Mouse (Mus musculus) neural tube, embryonic 11.5 days (tissue): ENCODE results near the gene Bola3. TPM values are rescaled to one million over a fixed set of nuclear protein-coding genes. Genes with fewer than 3 reads are reported as not detected.

Experiments used
- ATAC-seq: fragments of 200-750 bp; cut with Nextera tagmentation; 2 replicates; pipeline ENCODE4 v1.8.0; 2017; ENCODE audit warnings: moderate number of reproducible peaks, mild to moderate bottlenecking, moderate TSS enrichment, moderate library complexity; ENCODE audit not compliant: insufficient read depth, low FRiP score, low TSS enrichment
- DNase-seq: peaks from one replicate; pipeline ENCODE4 v3.0.0-alpha.2; 2015; ENCODE audit warnings: low spot score
- H3K27ac ChIP-seq: fragments of 300-500 bp; sonication (generic); 2 replicates; pipeline ENCODE4 v1.5.1; 2014; ENCODE audit warnings: low read depth, mild to moderate bottlenecking, low read length
- H3K27me3 ChIP-seq: fragments of 300-500 bp; sonication (generic); 2 replicates; pipeline ENCODE4 v1.6.1; 2014; ENCODE audit warnings: mild to moderate bottlenecking, low read length, mixed read lengths; ENCODE audit not compliant: control insufficient read depth, insufficient read depth
- H3K36me3 ChIP-seq: fragments of 300-500 bp; sonication (generic); 2 replicates; pipeline ENCODE4 v1.6.1; 2014; ENCODE audit warnings: mild to moderate bottlenecking, low read length, moderate library complexity, mixed read lengths; ENCODE audit not compliant: control insufficient read depth, insufficient read depth
- H3K4me1 ChIP-seq: fragments of 300-500 bp; sonication (generic); 2 replicates; pipeline ENCODE4 v1.6.1; 2014; ENCODE audit warnings: low read length, mixed read lengths; ENCODE audit not compliant: control insufficient read depth, insufficient read depth
- H3K4me2 ChIP-seq: fragments of 300-500 bp; sonication (generic); 2 replicates; pipeline ENCODE4 v1.6.1; 2014; ENCODE audit warnings: low read depth, mild to moderate bottlenecking, moderate library complexity
- H3K4me3 ChIP-seq: fragments of 300-500 bp; sonication (generic); 2 replicates; pipeline ENCODE4 v1.5.1; 2014; ENCODE audit warnings: low read depth, low read length
- H3K9ac ChIP-seq: fragments of 300-500 bp; sonication (generic); 2 replicates; pipeline ENCODE4 v1.6.1; 2014; ENCODE audit warnings: mild to moderate bottlenecking, low read length
- H3K9me3 ChIP-seq: fragments of 300-500 bp; sonication (generic); 2 replicates; pipeline ENCODE4 v1.6.1; 2016; ENCODE audit warnings: low read length; ENCODE audit not compliant: control insufficient read depth
- WGBS: fragments of 180-500 bp; shearing (Covaris S2); extraction: QIAGEN DNeasy Blood & Tissue Kit; methylation state at CpG from one replicate; pipeline ENCODE4 v1.1.7; 2014; 5-methylcytosine and 5-hydroxymethylcytosine counted together
- polyA plus RNA-seq: library from polyadenylated mRNA; unstranded; fragments of >200 nt; fragmentation: Nextera tagmentation; extraction: Ambion mirVana; gene quantifications from 2 replicates; pipeline ENCODE4 v1.2.1, GENCODE M21; 2014

Bola3 gene
- 106 and 115 TPM in 2 replicates for polyA plus RNA-seq

DNA sequence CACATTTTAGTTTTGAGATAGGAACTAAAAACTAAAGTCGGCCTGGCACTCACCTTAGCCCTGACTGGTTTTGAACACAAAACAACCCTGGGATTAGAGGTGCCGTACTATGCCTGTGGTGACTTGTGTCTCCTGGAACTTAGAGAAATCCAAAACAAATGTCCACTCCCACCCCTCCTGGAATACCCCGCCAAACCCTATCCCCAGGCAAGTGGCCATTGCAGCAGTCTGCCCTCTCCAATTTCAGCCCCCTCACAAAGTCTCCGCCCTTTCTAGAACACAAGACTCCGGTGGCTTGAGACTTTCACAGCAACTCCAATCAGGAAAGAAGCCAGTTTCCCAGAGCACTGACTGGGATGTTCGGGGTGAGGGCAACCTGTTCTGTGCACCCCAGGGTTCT, at the start of gene Bola3:
Gene Bola3 (plus strand): TSS at position 275 of the 400 bp plus-strand sequence.
- Histone ChIP-seq H3K36me3 (no peaks in the 10 kb centered on the region), H3K4me1 (peaks cover 6% of the 10 kb centered on the region), H3K27me3 (no peaks in the 10 kb centered on the region), H3K27ac (no peak within 1 kb of the TSS), H3K4me3 (peak within 1 kb of the TSS; percentile 85), H3K4me2 (peak within 1 kb of the TSS; percentile 65), H3K9me3 (no peaks in the 10 kb centered on the region), H3K9ac (peak within 1 kb of the TSS; percentile 96)
- WGBS, result 32% methylated on average over 6 of the region's 6 CpGs
- DNase-seq (no peak), ATAC-seq (no peak; the same call in 1 of the 2 replicates)

GRCm38 (mm10) chr6:83300447-83301229, 48.3 kb upstream of the Bola3 start:
- no peak overlapping the region for H3K4me3 ChIP-seq
- DNase-seq, result no peak

GRCm38 (mm10) chr6:83301294-83301693, 47.7 kb upstream of the Bola3 start:
- Histone ChIP-seq H3K4me2 (no peak overlapping the region), H3K4me1 (peaks cover 6% of the 10 kb centered on the region; the same call in 1 of the 2 replicates), H3K27ac (no peak overlapping the region), H3K9ac (no peak overlapping the region), H3K27me3 (no peaks in the 10 kb centered on the region), H3K4me3 (no peak overlapping the region), H3K9me3 (no peaks in the 10 kb centered on the region), H3K36me3 (peaks cover 2% of the 10 kb centered on the region; the same call in 1 of the 2 replicates)
- 84% methylated on average over 2 of the region's 2 CpGs for WGBS
- DNase-seq (no peak), ATAC-seq (no peak)

More at GRCm38 (mm10) chr6:83300447-83301229, 48.3 kb upstream of the Bola3 start:
- no peaks in the 10 kb centered on the region for H3K27me3 ChIP-seq
- whole genome bisulfite sequencing, result 84% methylated on average over 7 of the region's 7 CpGs
- H3K4me2 ChIP-seq, result no peak overlapping the region
- H3K4me1 ChIP-seq, result peaks cover 6% of the 10 kb centered on the region; the same call in 1 of the 2 replicates
- H3K36me3 ChIP-seq, result no peaks in the 10 kb centered on the region
- H3K9me3 ChIP-seq, result no peaks in the 10 kb centered on the region
- no peak overlapping the region for H3K27ac ChIP-seq
- no peak overlapping the region for H3K9ac ChIP-seq
- ATAC-seq, result no peak

GRCm38 (mm10) chr6:83302264-83302663, 46.7 kb upstream of the Bola3 start:
- Histone ChIP-seq H3K4me3 (no peak overlapping the region), H3K9me3 (no peaks in the 10 kb centered on the region), H3K9ac (no peak overlapping the region), H3K4me2 (no peak overlapping the region), H3K27me3 (no peaks in the 10 kb centered on the region), H3K4me1 (peaks cover 6% of the 10 kb centered on the region; the same call in 1 of the 2 replicates), H3K36me3 (peaks cover 5% of the 10 kb centered on the region; the same call in 1 of the 2 replicates), H3K27ac (no peak overlapping the region)
- no peak for DNase-seq
- 65% methylated on average over 5 of the region's 5 CpGs for WGBS
- 0 out of 2 replicates have a peak, but pooled peaks have one; percentile 35 for ATAC-seq

DNA sequence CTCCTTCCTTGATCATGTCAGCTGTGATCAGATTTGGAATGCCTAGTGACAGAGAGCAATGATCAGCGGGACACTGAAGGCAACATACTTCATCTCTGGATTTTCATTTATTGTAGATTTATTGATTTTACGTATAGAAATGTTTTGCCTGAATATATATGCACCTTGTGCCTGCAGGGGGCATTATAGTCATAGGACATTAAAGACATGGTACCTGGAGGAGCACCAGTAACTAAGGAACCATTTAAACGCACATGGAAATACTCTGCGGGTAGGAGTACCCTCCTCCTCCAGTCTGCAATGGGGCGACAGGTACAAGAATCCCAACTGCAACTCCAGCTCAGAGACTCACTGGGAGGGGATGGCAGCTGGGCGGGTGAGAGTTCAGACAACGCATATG, 39.9 kb upstream of the Bola3 start:
- Histone ChIP-seq H3K4me2 (no peak overlapping the region), H3K27ac (no peak overlapping the region), H3K36me3 (peaks cover 25% of the 10 kb centered on the region), H3K9me3 (no peaks in the 10 kb centered on the region), H3K27me3 (no peaks in the 10 kb centered on the region), H3K9ac (no peak overlapping the region), H3K4me3 (no peak overlapping the region), H3K4me1 (no peaks in the 10 kb centered on the region)
- WGBS, result 93% methylated on average over 7 of the region's 7 CpGs
- DNase-seq, result no peak
- no peak for ATAC-seq

DNA sequence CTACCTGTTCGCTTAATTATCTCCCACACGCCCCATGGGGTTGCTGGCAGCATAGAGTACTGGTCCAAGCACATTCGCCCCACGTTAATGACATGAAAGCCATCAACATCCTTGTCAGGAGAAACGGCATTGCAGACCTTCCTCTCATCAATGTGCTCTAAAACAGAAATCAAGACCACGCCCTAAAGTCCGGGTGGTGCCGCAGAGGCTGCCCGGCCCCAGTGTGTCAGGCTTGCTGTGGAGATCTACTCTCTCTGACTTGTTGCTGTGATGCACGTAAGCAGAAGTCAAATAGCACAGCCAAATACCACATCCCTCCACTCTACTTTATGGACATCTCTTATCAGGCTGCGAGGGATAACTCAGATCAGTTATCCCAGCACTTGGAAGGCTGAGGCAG, 37.7 kb upstream of the Bola3 start:
- Histone ChIP-seq H3K36me3 (peaks cover 23% of the 10 kb centered on the region), H3K4me3 (no peak overlapping the region), H3K9ac (no peak overlapping the region), H3K27ac (no peak overlapping the region), H3K4me2 (no peak overlapping the region), H3K4me1 (0 out of 2 replicates have a peak, but pooled peaks cover 1% of the 10 kb centered on the region), H3K27me3 (no peaks in the 10 kb centered on the region), H3K9me3 (no peaks in the 10 kb centered on the region)
- whole genome bisulfite sequencing, result 95% methylated on average over 11 of the region's 11 CpGs
- DNase-seq (no peak), ATAC-seq (no peak)

GRCm38 (mm10) chr6:83312021-83312420, 36.9 kb upstream of the Bola3 start:
- Histone ChIP-seq H3K4me3 (no peak overlapping the region), H3K27ac (no peak overlapping the region), H3K4me1 (0 out of 2 replicates have a peak, but pooled peaks cover 6% of the 10 kb centered on the region), H3K27me3 (no peaks in the 10 kb centered on the region), H3K9ac (no peak overlapping the region), H3K4me2 (no peak overlapping the region), H3K36me3 (peaks cover 21% of the 10 kb centered on the region), H3K9me3 (no peaks in the 10 kb centered on the region)
- no peak for ATAC-seq
- no peak for DNase-seq
- WGBS, result 93% methylated on average over 7 of the region's 7 CpGs

DNA sequence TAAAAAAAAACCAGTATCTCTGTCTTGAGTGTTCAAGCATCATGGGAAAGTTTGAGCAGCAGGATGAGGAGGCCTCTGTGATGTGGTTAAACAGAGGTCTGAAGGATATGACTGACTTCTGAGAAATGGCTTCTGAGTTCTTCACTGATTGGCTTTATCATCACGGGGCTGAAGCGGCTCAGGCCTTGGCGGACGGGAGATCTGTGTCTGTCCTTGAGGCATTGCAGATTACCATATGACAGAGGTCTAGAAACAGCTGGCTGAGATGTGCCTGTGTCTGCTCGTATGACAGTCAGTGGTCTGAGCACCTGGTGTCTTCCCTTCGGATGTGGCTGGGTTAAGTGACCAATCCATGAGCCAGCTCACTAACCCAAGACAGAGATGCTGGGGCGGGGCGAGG, 36.4 kb upstream of the Bola3 start:
- DNase-seq, result no peak
- Histone ChIP-seq H3K9ac (no peak overlapping the region), H3K27me3 (no peaks in the 10 kb centered on the region), H3K9me3 (no peaks in the 10 kb centered on the region), H3K36me3 (peaks cover 20% of the 10 kb centered on the region), H3K4me3 (no peak overlapping the region), H3K4me1 (0 out of 2 replicates have a peak, but pooled peaks cover 6% of the 10 kb centered on the region), H3K27ac (no peak overlapping the region), H3K4me2 (no peak overlapping the region)
- ATAC-seq, result no peak
- 91% methylated on average over 8 of the region's 8 CpGs for WGBS

- H3K4me1 ChIP-seq, result 0 out of 2 replicates have a peak, but pooled peaks cover 6% of the 10 kb centered on the region
- no peak overlapping the region for H3K4me2 ChIP-seq
- H3K9ac ChIP-seq, result no peak overlapping the region
- H3K27ac ChIP-seq, result no peak overlapping the region
- peaks cover 10% of the 10 kb centered on the region for H3K36me3 ChIP-seq
- DNase-seq (no peak), ATAC-seq (no peak)
- no peak overlapping the region for H3K4me3 ChIP-seq
- no peaks in the 10 kb centered on the region for H3K27me3 ChIP-seq
- H3K9me3 ChIP-seq, result no peaks in the 10 kb centered on the region
Measured at GRCm38 (mm10) chr6:83315293-83315692, 33.7 kb upstream of the Bola3 start.
